Mouse (Mus musculus): ENCODE data around the gene Rad52. TPM values are rescaled to one million over a fixed set of nuclear protein-coding genes. Genes with fewer than 3 reads are reported as not detected.
A peak's percentile ranks its signal among the peaks of the same experiment; 100 is the strongest.

The Rad52 gene
- polyA plus RNA-seq (2015; fragmentation: Nextera tagmentation; extraction: Ambion mirVana): 20.3 and 24.3 TPM in 2 replicates

- 1% methylated on average over 67 of the region's 67 CpGs for WGBS
- H3K4me3 ChIP-seq (ENCODE audit: low read length): peak within 1 kb of the TSS; percentile 92
These were observed at the start of gene Rad52 for GRCm38 (mm10) chr6:119902204-119903080. Gene Rad52 (plus strand): TSS chr6:119902698.

GRCm38 (mm10) chr6:119854156-119854555 lies 48.3 kb upstream of the Rad52 start:
- no peak overlapping the region; the same call in 1 of the 2 replicates for H3K27ac ChIP-seq (ENCODE audit: low read length)
- H3K27me3 ChIP-seq (ENCODE audit: control insufficient read depth, insufficient read depth, low read depth, low read length): no peaks in the 10 kb centered on the region
- no peak overlapping the region for H3K4me3 ChIP-seq (ENCODE audit: low read length)
- no peak overlapping the region for H3K4me2 ChIP-seq (ENCODE audit: low read depth, low read length)
- peaks cover 3% of the 10 kb centered on the region for H3K4me1 ChIP-seq (replicated peaks; ENCODE audit: control insufficient read depth, insufficient read depth, low read length)
- no peak overlapping the region for H3K9ac ChIP-seq (ENCODE audit: low read length)
- H3K36me3 ChIP-seq (ENCODE audit: control insufficient read depth, insufficient read depth, low read length): no peaks in the 10 kb centered on the region
- ATAC-seq (ENCODE audit: low read depth): no peak
- 28% methylated on average over 2 of the region's 2 CpGs for WGBS
- no peaks in the 10 kb centered on the region for H3K9me3 ChIP-seq (ENCODE audit: control insufficient read depth, low read length)

More at GRCm38 (mm10) chr6:119902204-119903080, at the start of gene Rad52:
- ATAC-seq (ENCODE audit: low read depth): peak; percentile 88
- H3K9me3 ChIP-seq (ENCODE audit: control insufficient read depth, low read length): no peaks in the 10 kb centered on the region
- H3K27me3 ChIP-seq (ENCODE audit: control insufficient read depth, insufficient read depth, low read depth, low read length): no peaks in the 10 kb centered on the region
- peak within 1 kb of the TSS; percentile 86 for H3K4me2 ChIP-seq (ENCODE audit: low read depth, low read length)
- H3K36me3 ChIP-seq (ENCODE audit: control insufficient read depth, insufficient read depth, low read length): no peaks in the 10 kb centered on the region
- peak within 1 kb of the TSS; percentile 99 for H3K9ac ChIP-seq (ENCODE audit: low read length)
- peak within 1 kb of the TSS; percentile 96 for H3K27ac ChIP-seq (ENCODE audit: low read length)
- peaks cover 4% of the 10 kb centered on the region for H3K4me1 ChIP-seq (replicated peaks; ENCODE audit: control insufficient read depth, insufficient read depth, low read length)

- H3K4me1 ChIP-seq (replicated peaks; ENCODE audit: control insufficient read depth, insufficient read depth, low read length): no peaks in the 10 kb centered on the region
- no peaks in the 10 kb centered on the region for H3K36me3 ChIP-seq (ENCODE audit: control insufficient read depth, insufficient read depth, low read length)
- H3K27me3 ChIP-seq (ENCODE audit: control insufficient read depth, insufficient read depth, low read depth, low read length): no peaks in the 10 kb centered on the region
- no peak overlapping the region for H3K27ac ChIP-seq (ENCODE audit: low read length)
- no peak overlapping the region for H3K4me2 ChIP-seq (ENCODE audit: low read depth, low read length)
- 79% methylated on average over 4 of the region's 4 CpGs for WGBS
- no peak overlapping the region for H3K9ac ChIP-seq (ENCODE audit: low read length)
- H3K9me3 ChIP-seq (ENCODE audit: control insufficient read depth, low read length): no peaks in the 10 kb centered on the region
- no peak for ATAC-seq (ENCODE audit: low read depth)
- H3K4me3 ChIP-seq (ENCODE audit: low read length): no peak overlapping the region
These were observed 47.0 kb upstream of the Rad52 start for GRCm38 (mm10) chr6:119855471-119855870.

- Histone ChIP-seq H3K27me3 (ENCODE audit: control insufficient read depth, insufficient read depth, low read depth, low read length) (no peaks in the 10 kb centered on the region), H3K36me3 (ENCODE audit: control insufficient read depth, insufficient read depth, low read length) (no peaks in the 10 kb centered on the region), H3K4me1 (replicated peaks; ENCODE audit: control insufficient read depth, insufficient read depth, low read length) (no peaks in the 10 kb centered on the region), H3K9me3 (ENCODE audit: control insufficient read depth, low read length) (no peaks in the 10 kb centered on the region), H3K27ac (ENCODE audit: low read length) (no peak overlapping the region), H3K9ac (ENCODE audit: low read length) (no peak overlapping the region), H3K4me3 (ENCODE audit: low read length) (no peak overlapping the region), H3K4me2 (ENCODE audit: low read depth, low read length) (no peak overlapping the region)
- 84% methylated on average over 2 of the region's 2 CpGs for WGBS
- ATAC-seq (ENCODE audit: low read depth): no peak
These were observed 42.3 kb upstream of the Rad52 start for GRCm38 (mm10) chr6:119860236-119860635.

GRCm38 (mm10) chr6:119861519-119861918 lies 41.0 kb upstream of the Rad52 start:
- H3K27ac ChIP-seq (ENCODE audit: low read length): no peak overlapping the region
- H3K36me3 ChIP-seq (ENCODE audit: control insufficient read depth, insufficient read depth, low read length): no peaks in the 10 kb centered on the region
- H3K27me3 ChIP-seq (ENCODE audit: control insufficient read depth, insufficient read depth, low read depth, low read length): no peaks in the 10 kb centered on the region
- no peak overlapping the region for H3K4me2 ChIP-seq (ENCODE audit: low read depth, low read length)
- no peak for ATAC-seq (ENCODE audit: low read depth)
- H3K4me3 ChIP-seq (ENCODE audit: low read length): no peak overlapping the region
- no peaks in the 10 kb centered on the region for H3K4me1 ChIP-seq (replicated peaks; ENCODE audit: control insufficient read depth, insufficient read depth, low read length)
- no peaks in the 10 kb centered on the region for H3K9me3 ChIP-seq (ENCODE audit: control insufficient read depth, low read length)
- no peak overlapping the region for H3K9ac ChIP-seq (ENCODE audit: low read length)
- WGBS: 81% methylated on average over 8 of the region's 8 CpGs

GRCm38 (mm10) chr6:119864341-119865034 lies 38.0 kb upstream of the Rad52 start:
- Histone ChIP-seq H3K9me3 (ENCODE audit: control insufficient read depth, low read length) (no peaks in the 10 kb centered on the region), H3K27ac (ENCODE audit: low read length) (no peak overlapping the region), H3K36me3 (ENCODE audit: control insufficient read depth, insufficient read depth, low read length) (no peaks in the 10 kb centered on the region), H3K27me3 (ENCODE audit: control insufficient read depth, insufficient read depth, low read depth, low read length) (no peaks in the 10 kb centered on the region), H3K4me3 (ENCODE audit: low read length) (no peak overlapping the region), H3K9ac (ENCODE audit: low read length) (no peak overlapping the region), H3K4me1 (replicated peaks; ENCODE audit: control insufficient read depth, insufficient read depth, low read length) (no peaks in the 10 kb centered on the region), H3K4me2 (ENCODE audit: low read depth, low read length) (no peak overlapping the region)
- WGBS: 79% methylated on average over 11 of the region's 11 CpGs
- no peak for ATAC-seq (ENCODE audit: low read depth)

GRCm38 (mm10) chr6:119883151-119883550 lies 19.3 kb upstream of the Rad52 start:
- ATAC-seq (ENCODE audit: low read depth): no peak
- Histone ChIP-seq H3K9ac (ENCODE audit: low read length) (no peak overlapping the region), H3K27me3 (ENCODE audit: control insufficient read depth, insufficient read depth, low read depth, low read length) (no peaks in the 10 kb centered on the region), H3K4me2 (ENCODE audit: low read depth, low read length) (no peak overlapping the region), H3K4me3 (ENCODE audit: low read length) (no peak overlapping the region), H3K4me1 (replicated peaks; ENCODE audit: control insufficient read depth, insufficient read depth, low read length) (no peaks in the 10 kb centered on the region), H3K36me3 (ENCODE audit: control insufficient read depth, insufficient read depth, low read length) (no peaks in the 10 kb centered on the region), H3K9me3 (ENCODE audit: control insufficient read depth, low read length) (no peaks in the 10 kb centered on the region), H3K27ac (ENCODE audit: low read length) (no peak overlapping the region)
- 44% methylated on average over 7 of the region's 7 CpGs for WGBS

- 77% methylated on average over 7 of the region's 7 CpGs for WGBS
These were observed 9.8 kb upstream of the Rad52 start for GRCm38 (mm10) chr6:119892711-119893110.

GRCm38 (mm10) chr6:119903081-119903789 lies 737 bp downstream of the Rad52 start:
- peak overlapping the region; percentile 86 for H3K4me2 ChIP-seq (ENCODE audit: low read depth, low read length)
- peaks cover 4% of the 10 kb centered on the region for H3K4me1 ChIP-seq (replicated peaks; ENCODE audit: control insufficient read depth, insufficient read depth, low read length)
- H3K4me3 ChIP-seq (ENCODE audit: low read length): peak overlapping the region; percentile 92
- no peaks in the 10 kb centered on the region for H3K9me3 ChIP-seq (ENCODE audit: control insufficient read depth, low read length)
- ATAC-seq (ENCODE audit: low read depth): no peak; the same call in 1 of the 2 replicates
- WGBS: 12% methylated on average over 15 of the region's 15 CpGs
- no peaks in the 10 kb centered on the region for H3K27me3 ChIP-seq (ENCODE audit: control insufficient read depth, insufficient read depth, low read depth, low read length)
- no peaks in the 10 kb centered on the region for H3K36me3 ChIP-seq (ENCODE audit: control insufficient read depth, insufficient read depth, low read length)
- peak overlapping the region; percentile 99 for H3K9ac ChIP-seq (ENCODE audit: low read length)
- peak overlapping the region; percentile 96 for H3K27ac ChIP-seq (ENCODE audit: low read length)

More at GRCm38 (mm10) chr6:119892711-119893110, 9.8 kb upstream of the Rad52 start:
- Histone ChIP-seq H3K27me3 (ENCODE audit: control insufficient read depth, insufficient read depth, low read depth, low read length) (no peaks in the 10 kb centered on the region; the same call in 1 of the 2 replicates), H3K4me3 (ENCODE audit: low read length) (no peak overlapping the region), H3K9me3 (ENCODE audit: control insufficient read depth, low read length) (no peaks in the 10 kb centered on the region), H3K4me2 (ENCODE audit: low read depth, low read length) (no peak overlapping the region), H3K9ac (ENCODE audit: low read length) (no peak overlapping the region), H3K27ac (ENCODE audit: low read length) (no peak overlapping the region), H3K36me3 (ENCODE audit: control insufficient read depth, insufficient read depth, low read length) (no peaks in the 10 kb centered on the region), H3K4me1 (replicated peaks; ENCODE audit: control insufficient read depth, insufficient read depth, low read length) (no peaks in the 10 kb centered on the region)
- ATAC-seq (ENCODE audit: low read depth): no peak

Measured in lung, embryonic 16.5 days (tissue).